Mouse (Mus musculus) CH12.LX (cell line): ENCODE data around the gene Plvap.

ENCODE experiments used
- CTCF ChIP-seq, 2 experiments: IDR thresholded peaks in 1 of 2; conservative IDR thresholded peaks in 1 of 2; 2 replicates each; pipeline ENCODE4 v1.5.1; 2011 to 2012; ENCODE audit warnings: low read depth in 2 of 2, low read length in 2 of 2, improper control_type of control experiment in 1 of 2, inconsistent platforms in 1 of 2, mild to moderate bottlenecking in 1 of 2, moderate library complexity in 1 of 2
- E2F4 ChIP-seq: IDR thresholded peaks from 2 replicates; pipeline ENCODE4 v1.6.1; 2011; ENCODE audit warnings: low read depth, low read length, improper control_type of control experiment; ENCODE audit not compliant: insufficient replicate concordance
- ELF1 ChIP-seq: IDR thresholded peaks from 2 replicates; pipeline ENCODE4 v1.6.1; 2014; ENCODE audit warnings: low read depth, mild to moderate bottlenecking, inconsistent platforms, low read length, improper control_type of control experiment
- GABPA ChIP-seq: IDR thresholded peaks from 2 replicates; pipeline ENCODE4 v1.6.1; 2012; ENCODE audit warnings: low read depth, low read length, improper control_type of control experiment, inconsistent platforms; ENCODE audit not compliant: insufficient replicate concordance
- JUND ChIP-seq: conservative IDR thresholded peaks from 2 replicates; pipeline ENCODE4 v1.6.1; 2011; ENCODE audit warnings: low read depth, low read length, improper control_type of control experiment
- MAFK ChIP-seq: IDR thresholded peaks from 2 replicates; pipeline ENCODE4 v1.6.1; 2011; ENCODE audit warnings: low read length, improper control_type of control experiment; ENCODE audit not compliant: insufficient replicate concordance
- MXI1 ChIP-seq: IDR thresholded peaks from 2 replicates; pipeline ENCODE4 v1.6.1; 2011; ENCODE audit warnings: mild to moderate bottlenecking, low read depth, low read length, improper control_type of control experiment
- MYC ChIP-seq: IDR thresholded peaks from 2 replicates; pipeline ENCODE4 v1.6.1; 2011; ENCODE audit warnings: low read depth, mild to moderate bottlenecking, improper control_type of control experiment, low read length
- POLR2A ChIP-seq: IDR thresholded peaks from 2 replicates; pipeline ENCODE4 v1.6.1; 2011; ENCODE audit warnings: low read depth, mild to moderate bottlenecking, improper control_type of control experiment, low read length
- POLR2AphosphoS2 ChIP-seq: IDR thresholded peaks from 2 replicates; pipeline ENCODE4 v1.6.1; 2011; ENCODE audit warnings: low read depth, low read length, improper control_type of control experiment
- TCF12 ChIP-seq: IDR thresholded peaks from 2 replicates; pipeline ENCODE4 v1.6.1; 2014; ENCODE audit warnings: low read depth, mild to moderate bottlenecking, inconsistent platforms, low read length, improper control_type of control experiment
- USF1 ChIP-seq: IDR thresholded peaks from 2 replicates; pipeline ENCODE4 v1.6.1; 2014; ENCODE audit warnings: low read depth, mild to moderate bottlenecking, inconsistent platforms, low read length, improper control_type of control experiment
- ZC3H11A ChIP-seq: IDR thresholded peaks from 2 replicates; pipeline ENCODE4 v1.6.1; 2012; ENCODE audit warnings: low read depth, mild to moderate bottlenecking, inconsistent platforms, low read length, improper control_type of control experiment
- ZMIZ1 ChIP-seq: IDR thresholded peaks from 2 replicates; pipeline ENCODE4 v1.6.1; 2012; ENCODE audit warnings: low read depth, mild to moderate bottlenecking, inconsistent platforms, low read length, improper control_type of control experiment

DNA sequence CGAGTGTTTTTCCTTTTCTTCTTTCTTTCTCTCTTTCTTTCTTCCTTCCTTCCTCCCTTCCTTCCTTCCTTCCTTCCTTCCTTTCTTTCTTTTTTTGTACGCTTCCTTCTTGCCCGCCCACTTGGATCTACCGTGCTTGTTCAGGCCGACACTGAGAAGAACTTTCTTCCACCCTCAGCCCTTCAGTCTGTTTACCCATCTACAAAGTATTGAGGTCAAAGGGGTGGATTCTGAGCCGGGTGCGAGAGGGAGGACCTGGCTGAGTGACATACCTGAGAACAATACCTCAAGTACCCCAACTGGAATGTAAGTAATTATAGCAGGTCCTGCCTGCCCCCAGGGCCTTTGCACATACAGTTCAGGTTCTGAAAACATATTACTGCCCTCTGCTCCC lies 25.4 kb downstream of the Plvap start:
- TF ChIP-seq MXI1 (no peak), GABPA (no peak), CTCF (conservative IDR thresholded peaks at IDR 0.05 in 1 of 2, IDR thresholded peaks at IDR 0.05 in 1 of 2; ENCODE audit: low read depth in 2 of 2, low read length in 2 of 2) (no peak), POLR2A (no peak), USF1 (no peak), TCF12 (no peak), POLR2AphosphoS2 (no peak), MYC (no peak), ELF1 (no peak), JUND (no peak), ZC3H11A (no peak), MAFK (no peak), E2F4 (no peak), ZMIZ1 (no peak)
